Mouse (Mus musculus) ovary, postnatal 14 days (tissue): ENCODE measurements around the gene Gm5478.
"Not testable (repeated sequence)": the region's sequence is repeated elsewhere in the genome, so short reads cannot be mapped to it uniquely, and the experiment has no call there.

Source experiments
- DNase-seq: peaks from one replicate; pipeline ENCODE4 v3.0.0; 2022; ENCODE audit warnings: low spot score

The Gm5478 gene

DNA sequence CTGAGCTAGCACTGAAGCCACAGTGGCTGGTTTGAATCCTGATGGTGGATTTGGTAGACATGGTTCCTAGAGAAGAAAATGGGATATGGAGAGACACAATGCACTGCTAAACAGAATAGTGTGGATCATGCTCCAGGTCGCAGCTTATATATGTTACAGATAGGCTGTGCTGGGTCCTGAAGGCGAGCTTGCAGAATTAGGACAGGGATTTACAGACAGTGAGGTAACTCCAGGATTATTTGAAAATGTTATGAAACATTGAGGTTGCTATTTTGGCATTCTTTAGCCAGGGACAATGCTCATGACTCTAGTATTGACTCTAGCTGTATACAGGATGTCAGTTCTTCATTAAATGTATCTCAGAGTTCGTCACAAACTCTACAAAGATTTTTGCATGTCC lies at the start of gene Gm5478:
Gene Gm5478, minus strand, starts transcription at position 101 of the 400 bp plus-strand sequence.
- no peak for DNase-seq

DNA sequence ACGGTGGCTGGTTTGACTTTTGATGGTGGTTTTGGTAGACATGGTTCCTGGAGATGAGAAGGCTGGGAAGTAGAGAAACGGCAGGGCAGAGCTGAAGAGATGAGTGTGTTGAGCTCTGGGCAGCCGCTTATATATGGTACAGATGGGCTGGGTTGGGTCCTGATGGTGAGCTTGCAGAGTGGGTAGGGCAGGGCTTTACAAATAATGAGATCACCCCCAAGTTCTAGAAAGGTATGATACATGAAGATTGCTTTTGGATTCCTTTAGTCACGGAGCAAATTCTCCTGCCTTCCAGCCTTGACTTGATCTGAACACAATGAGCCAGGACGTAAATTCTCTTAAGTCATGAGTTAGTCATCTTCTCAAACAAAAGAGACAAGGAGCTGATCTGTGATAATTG lies 47.0 kb upstream of the Gm5478 start, which contains the start of gene Krt6a:
Gene Krt6a, minus strand, starts transcription at position 101 of the 400 bp plus-strand sequence.
- DNase-seq = no peak

DNA sequence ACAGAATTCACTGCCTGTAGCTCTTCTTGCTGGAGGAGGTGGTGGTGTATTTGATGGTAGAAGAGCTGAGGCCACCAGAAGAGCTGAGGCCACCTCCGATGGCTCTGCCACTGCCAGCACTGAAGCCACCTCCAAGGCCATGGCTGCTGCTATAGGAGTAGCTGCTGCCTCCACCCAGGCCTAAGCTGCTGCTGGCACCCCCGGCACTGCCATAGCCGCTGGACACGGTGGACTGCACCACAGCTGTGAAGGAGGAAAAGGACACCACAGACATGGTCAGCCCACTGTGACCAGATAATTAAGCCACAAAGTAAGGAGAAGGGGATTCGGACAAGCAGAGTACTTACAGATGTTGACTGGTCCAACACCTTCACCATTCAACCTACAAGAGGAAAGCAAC lies 43.3 kb upstream of the Gm5478 start:
- not testable (repeated sequence) for DNase-seq

DNA sequence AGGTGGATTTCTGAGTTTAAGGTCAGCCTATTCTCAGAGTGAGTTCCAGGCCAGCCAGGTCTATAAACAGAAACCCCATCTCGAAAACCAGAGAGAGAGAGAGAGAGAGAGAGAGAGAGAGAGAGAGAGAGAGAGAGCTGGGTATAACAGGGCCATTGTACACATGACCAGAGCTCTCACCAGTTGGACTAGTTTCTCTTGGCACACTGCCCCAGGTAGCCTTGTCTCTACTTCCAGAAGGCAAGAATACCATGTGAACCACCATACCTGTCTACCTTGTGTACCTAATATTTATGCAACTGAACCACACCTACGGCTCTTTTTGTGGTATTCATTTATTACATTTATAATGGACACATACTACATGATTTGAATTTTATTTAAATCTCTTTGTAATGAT lies 41.0 kb upstream of the Gm5478 start:
- DNase-seq = no peak

DNA sequence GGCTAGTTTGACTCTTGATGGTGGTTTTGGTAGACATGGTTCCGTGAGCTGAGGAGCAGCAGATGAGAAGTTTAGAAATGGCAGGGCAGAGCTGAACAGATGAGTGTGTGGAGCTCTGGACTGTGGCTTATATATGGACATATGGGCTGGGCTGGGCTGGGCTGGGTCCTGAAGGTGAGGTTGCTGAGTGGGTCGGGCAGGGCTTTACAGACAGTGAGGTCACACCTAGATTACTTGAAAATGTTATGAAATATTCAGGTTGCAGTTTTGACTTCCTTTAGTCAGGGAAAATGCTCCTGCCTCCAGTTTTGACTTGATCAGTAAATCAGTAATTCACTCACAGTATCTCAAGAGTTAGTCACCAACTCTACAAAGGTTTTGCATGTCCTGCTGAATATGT lies 33.0 kb upstream of the Gm5478 start, which contains the start of gene Krt6b:
Gene Krt6b, minus strand, starts transcription at position 101 of the 400 bp plus-strand sequence.
- no peak for DNase-seq

DNA sequence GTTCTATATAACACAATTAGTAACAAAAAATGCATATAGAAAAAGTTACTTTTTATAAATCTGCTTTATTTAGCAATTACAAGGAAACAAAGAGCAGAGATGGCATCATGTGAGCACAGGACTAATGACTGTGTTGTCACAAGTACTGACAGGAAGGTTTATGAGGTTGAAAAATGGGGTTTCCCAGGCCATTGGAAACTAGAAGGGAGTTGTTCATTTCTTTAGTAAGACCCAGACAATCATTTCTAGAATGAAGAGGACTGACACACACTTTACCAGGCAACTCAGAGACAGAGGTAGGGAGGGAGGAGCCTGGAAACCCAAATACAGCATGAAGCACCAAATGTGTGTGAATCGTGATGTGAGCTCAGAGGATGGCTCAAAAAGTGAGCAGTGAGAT lies 28.8 kb upstream of the Gm5478 start:
- DNase-seq = no peak

DNA sequence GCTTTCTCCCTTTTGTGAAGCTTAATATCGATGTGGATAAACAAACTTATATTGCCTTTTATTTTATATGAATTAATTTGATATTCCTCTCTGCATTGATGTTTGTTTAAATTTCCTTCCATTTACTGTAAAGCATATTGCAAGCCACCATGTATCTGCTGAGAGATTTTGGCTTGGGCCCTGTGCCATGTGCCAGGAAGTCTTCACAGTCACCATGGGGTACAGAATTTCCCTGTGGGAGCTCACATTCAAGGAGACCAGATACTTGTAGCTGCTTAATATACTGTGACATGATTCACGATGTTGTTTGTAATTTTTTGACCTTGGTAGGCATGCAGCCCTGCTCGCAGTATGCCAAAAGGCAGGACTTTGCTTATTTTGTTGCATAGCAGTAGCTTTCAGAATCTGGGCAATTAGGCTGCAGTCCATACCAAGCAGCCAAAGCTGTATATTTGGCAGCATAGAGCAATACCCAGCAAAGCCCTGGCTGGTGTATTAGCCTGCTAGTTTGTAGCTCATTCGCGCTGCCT lies 5.6 kb upstream of the Gm5478 start:
- no peak for DNase-seq

DNA sequence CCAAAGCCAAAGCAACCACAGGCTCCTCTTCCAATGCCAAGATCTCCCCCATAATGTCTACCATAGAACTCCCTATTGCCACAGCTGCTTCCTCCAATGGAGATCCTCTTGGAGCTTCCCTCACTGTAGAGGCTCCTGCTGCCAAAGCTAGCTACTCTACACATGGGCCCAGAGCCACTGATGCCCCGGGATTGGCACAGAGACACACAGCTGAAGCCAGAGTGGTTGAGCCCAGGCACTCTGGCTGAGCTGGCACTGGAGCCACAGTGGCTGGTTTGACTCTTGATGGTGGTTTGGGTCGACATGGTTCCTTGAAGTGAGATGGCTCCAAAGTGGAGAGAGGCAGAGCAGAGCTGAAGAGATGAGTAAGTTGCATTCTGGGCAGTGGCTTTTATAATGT lies 19.3 kb downstream of the Gm5478 start, which contains the start of gene Gm5414:
Gene Gm5414, minus strand, starts transcription at position 305 of the 400 bp plus-strand sequence.
- no peak for DNase-seq

DNA sequence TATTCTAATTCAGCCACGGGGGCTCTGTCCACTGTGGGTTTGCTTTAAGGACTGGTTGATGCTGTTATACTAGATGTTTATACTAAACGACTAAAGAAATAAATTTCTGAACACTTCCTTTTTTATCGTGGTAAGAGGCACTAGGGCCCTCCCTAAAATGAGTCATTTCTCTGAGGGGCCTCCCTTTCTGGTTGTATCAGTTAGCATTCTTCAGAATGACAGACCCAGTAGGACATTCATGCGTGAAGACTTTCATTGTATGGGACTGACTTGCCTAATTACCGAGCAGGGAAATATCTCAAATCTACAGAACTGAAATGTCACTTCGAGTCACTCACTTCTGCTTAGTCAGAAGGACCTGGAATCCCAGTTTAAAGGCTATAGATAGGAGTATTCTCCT lies 48.1 kb downstream of the Gm5478 start:
- DNase-seq = no peak
